Mouse (Mus musculus) left cerebral cortex, adult 18-20 months (tissue): ENCODE results near the gene Ackr4. TPM values are rescaled to one million over a fixed set of nuclear protein-coding genes. Genes with fewer than 3 reads are reported as not detected.
A peak's percentile ranks its signal among the peaks of the same experiment; 100 is the strongest.

Experiments
- DNase-seq, 2 experiments: peaks; one replicate each; pipeline ENCODE4 v3.0.0; 2021 to 2022; ENCODE audit warnings: low spot score in 2 of 2, mixed read lengths in 1 of 2
- total RNA-seq, 2 experiments: library from RNA; stranded (reverse); gene quantifications; 2 replicates each; pipeline ENCODE4 v1.2.3; 2021

The Ackr4 gene
- total RNA-seq, 2 experiments from 2014 or later, result 0.21 TPM; not detected in 1

DNA sequence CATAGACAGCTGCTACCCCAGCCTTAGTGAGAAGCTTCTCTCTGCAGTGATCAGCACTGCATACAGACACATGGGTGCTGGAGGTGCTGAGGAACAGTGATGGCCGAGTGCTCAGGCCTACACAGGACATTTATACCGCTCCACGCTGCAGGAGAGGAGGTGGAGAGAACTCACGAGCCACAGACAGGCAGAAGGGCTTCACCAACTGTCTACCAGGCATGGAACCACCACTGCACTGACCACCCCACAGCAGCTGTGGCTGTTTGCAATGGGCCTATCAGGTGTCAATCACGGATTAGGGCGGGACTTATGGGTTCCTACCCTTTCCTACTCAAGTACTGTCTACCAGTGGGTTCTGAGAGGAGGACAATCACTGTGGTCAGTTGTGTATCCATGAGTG is 75.7 kb downstream of the Ackr4 start:
- no peak for DNase-seq

DNA sequence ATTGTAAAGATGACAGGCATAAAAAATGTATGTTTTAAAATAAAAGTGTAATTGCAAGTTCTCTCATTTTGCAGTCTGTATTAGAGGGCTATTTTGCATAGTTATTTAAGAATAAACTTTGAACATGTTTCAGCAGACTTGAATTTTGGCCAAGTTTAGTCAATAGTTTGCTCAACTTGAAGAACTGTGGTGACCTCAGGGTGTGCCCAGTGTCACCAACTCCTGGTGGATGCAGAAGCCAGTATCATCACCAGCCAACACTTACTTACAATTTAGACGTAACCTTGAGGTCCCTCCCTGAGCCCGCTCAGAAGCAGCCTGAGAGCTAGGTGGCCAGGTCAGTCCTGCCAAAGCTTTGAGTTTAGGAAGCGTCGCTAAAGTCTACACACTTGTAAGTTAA is 83.1 kb downstream of the Ackr4 start:
- no peak for DNase-seq

DNA sequence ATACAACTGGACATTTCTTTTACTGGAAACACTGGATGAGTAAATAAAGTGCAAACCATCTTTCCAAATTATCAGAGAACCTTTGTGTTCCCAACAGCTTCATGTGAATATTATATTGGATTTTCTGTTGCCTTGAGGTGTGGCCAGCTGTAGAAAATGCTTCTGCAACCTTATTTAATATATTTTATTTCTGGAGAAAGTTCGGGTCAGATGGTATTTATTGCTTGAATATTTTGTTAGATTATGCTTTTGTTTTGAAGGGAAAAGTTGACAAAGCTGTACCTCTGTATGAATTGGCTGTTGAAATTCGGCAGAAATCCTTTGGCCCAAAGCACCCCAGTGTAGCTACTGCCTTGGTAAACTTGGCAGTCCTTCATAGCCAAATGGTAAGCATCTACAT is 86.4 kb downstream of the Ackr4 start, which contains the start of gene Gm28305:
TSS of gene Gm28305 (plus strand) at position 301 of the 400 bp plus-strand sequence.
- DNase-seq, result no peak

GRCm38 (mm10) chr9:104039742-104040141 is 87.0 kb downstream of the Ackr4 start:
- no peak for DNase-seq

- no peak for DNase-seq
Observed at GRCm38 (mm10) chr9:104039031-104039695, 87.6 kb downstream of the Ackr4 start.

- no peak for DNase-seq
Observed at GRCm38 (mm10) chr9:104038266-104038665, 88.5 kb downstream of the Ackr4 start.

DNA sequence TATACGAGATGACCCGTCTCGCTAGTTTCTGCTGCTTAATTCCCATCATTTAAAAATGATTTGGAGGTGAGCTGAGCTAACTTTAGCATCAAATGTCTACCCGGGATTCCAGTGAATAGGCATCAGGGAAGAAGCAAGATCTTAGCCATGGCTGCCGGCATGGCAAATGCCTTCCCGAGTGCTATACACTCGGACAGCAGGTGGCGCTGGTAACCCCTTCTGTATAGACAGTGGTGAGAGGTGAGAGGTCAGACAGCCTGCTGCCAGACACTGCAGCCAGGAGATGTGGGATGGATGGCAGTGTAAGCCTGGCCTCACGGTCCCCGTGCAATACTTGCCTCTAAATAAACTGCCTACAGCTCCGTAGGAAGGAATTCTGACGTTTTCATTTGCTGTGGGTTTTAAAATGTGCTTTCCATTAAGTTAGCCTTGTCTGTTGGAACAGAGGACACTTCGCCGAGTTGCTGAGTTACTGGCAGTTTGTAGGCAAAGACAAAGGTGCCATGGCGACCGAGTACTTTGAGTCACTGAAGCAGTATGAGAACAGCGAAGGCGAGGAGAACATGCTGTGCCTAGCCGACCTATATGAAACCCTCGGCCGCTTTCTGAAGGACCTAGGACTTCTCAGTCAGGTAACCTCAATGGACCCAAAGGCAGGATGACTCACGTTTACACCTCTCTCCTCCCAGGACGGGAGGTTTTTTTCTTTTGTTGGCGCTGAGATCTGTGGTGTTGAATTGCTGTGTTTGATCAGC is 91.3 kb downstream of the Ackr4 start:
- peak; percentile 74 to 80 for DNase-seq

DNA sequence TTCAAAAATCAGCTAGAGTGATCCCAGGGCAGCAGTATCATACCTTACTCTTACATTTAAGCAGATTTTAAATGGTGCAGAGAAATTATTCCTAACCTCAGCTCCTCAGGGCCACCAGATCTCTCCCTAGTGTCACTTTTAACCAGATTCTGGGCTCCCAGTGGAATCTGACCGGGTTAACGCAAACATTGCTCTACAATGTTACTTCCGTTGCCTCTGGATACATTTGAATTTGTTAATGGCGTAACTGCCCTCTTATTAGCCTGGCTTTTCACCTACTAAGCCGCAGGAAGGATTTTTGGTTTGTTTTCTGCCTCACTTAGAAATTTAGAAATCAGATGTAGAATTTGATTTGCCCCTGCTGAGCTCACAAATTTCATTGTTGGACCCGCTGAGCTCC is 92.0 kb downstream of the Ackr4 start:
- no peak for DNase-seq

GRCm38 (mm10) chr9:104034231-104034630 is 92.5 kb downstream of the Ackr4 start:
- no peak for DNase-seq

Other genes starting within 250 kb of the Ackr4 start
- 1 to 10 TPM; 5.6 to 9.1 TPM for gene Nphp3, start 124.4 kb downstream of the Ackr4 start, total RNA-seq
- gene Gm28305, start 86.3 kb downstream of the Ackr4 start, total RNA-seq, result not detected
- 10 to 100 TPM; 39.2 to 44.2 TPM for gene Uba5, start 63.8 kb downstream of the Ackr4 start, total RNA-seq
- gene Acad11, start 63.6 kb downstream of the Ackr4 start, total RNA-seq, result 10 to 100 TPM; 20.3 to 22.7 TPM
- gene Dnajc13, start 136.0 kb upstream of the Ackr4 start, total RNA-seq, result 10 to 100 TPM; 72.3 to 73.1 TPM
- gene Acpp, start 210.8 kb upstream of the Ackr4 start, total RNA-seq, result under 1 TPM; 0.14 to 0.19 TPM